Mouse (Mus musculus) cerebellum, adult 2 months (tissue): ENCODE results near the gene Sec11a.

Experiments
- CTCF ChIP-seq: fragments of 200-500 bp; IDR thresholded peaks from 2 replicates; pipeline ENCODE4 v1.5.1; 2011; ENCODE audit warnings: low read depth, mild to moderate bottlenecking, control low read depth, low read length, moderate library complexity, borderline replicate concordance; ENCODE audit not compliant: insufficient read depth
- POLR2A ChIP-seq: fragments of 200-500 bp; IDR thresholded peaks from 2 replicates; pipeline ENCODE4 v1.6.1; 2011; ENCODE audit warnings: low read length, control low read depth, borderline replicate concordance; ENCODE audit not compliant: insufficient read depth

- TF ChIP-seq CTCF = no peak
- TF ChIP-seq POLR2A = no peak
Measured at GRCm38 (mm10) chr7:80952140-80952539, 4.6 kb upstream of the Sec11a start.
